Mouse (Mus musculus) forebrain, embryonic 14.5 days (tissue): ENCODE results near the gene Wrnip1. TPM values are rescaled to one million over a fixed set of nuclear protein-coding genes. Genes with fewer than 3 reads are reported as not detected.
"Not testable (repeated sequence)": the region's sequence is repeated elsewhere in the genome, so short reads cannot be mapped to it uniquely, and the experiment has no call there.

Source experiments
- ATAC-seq: fragments of 200-750 bp; cut with Nextera tagmentation; 2 replicates; pipeline ENCODE4 v1.8.0; 2017; ENCODE audit warnings: mild to moderate bottlenecking, moderate library complexity
- DNase-seq: peaks from one replicate; pipeline ENCODE4 v3.0.0-alpha.2; 2015; ENCODE audit warnings: low spot score
- H3K27ac ChIP-seq: fragments of 300-500 bp; sonication (generic); 2 replicates; pipeline ENCODE4 v1.5.1; 2014; ENCODE audit warnings: low read depth, mild to moderate bottlenecking, control low read depth, low read length, moderate library complexity
- H3K27me3 ChIP-seq: fragments of 300-500 bp; sonication (generic); replicated peaks from 2 replicates; pipeline ENCODE4 v1.6.1; 2014; ENCODE audit warnings: low read length, control low read depth, mixed read lengths; ENCODE audit not compliant: control insufficient read depth, insufficient read depth
- H3K36me3 ChIP-seq: fragments of 300-500 bp; sonication (generic); 2 replicates; pipeline ENCODE4 v1.6.1; 2014; ENCODE audit warnings: low read length, control low read depth; ENCODE audit not compliant: control insufficient read depth, insufficient read depth
- H3K4me1 ChIP-seq: fragments of 300-500 bp; sonication (generic); 2 replicates; pipeline ENCODE4 v1.6.1; 2014; ENCODE audit warnings: antibody characterized with exemption, low read length, control low read depth; ENCODE audit not compliant: control insufficient read depth, insufficient read depth
- H3K4me2 ChIP-seq: fragments of 300-500 bp; sonication (generic); 2 replicates; pipeline ENCODE4 v1.6.1; 2014; ENCODE audit warnings: mild to moderate bottlenecking, control low read depth, low read length
- H3K4me3 ChIP-seq: fragments of 300-500 bp; sonication (generic); 2 replicates; pipeline ENCODE4 v1.5.1; 2014; ENCODE audit warnings: low read depth, low read length, control low read depth
- H3K9ac ChIP-seq: fragments of 300-500 bp; sonication (generic); 2 replicates; pipeline ENCODE4 v1.6.1; 2014; ENCODE audit warnings: mild to moderate bottlenecking, low read length, control low read depth, moderate library complexity
- H3K9me3 ChIP-seq: fragments of 300-500 bp; sonication (generic); replicated peaks from 2 replicates; pipeline ENCODE4 v1.6.1; 2016; ENCODE audit warnings: low read length, control low read depth, mixed read lengths; ENCODE audit not compliant: control insufficient read depth
- whole genome bisulfite sequencing: fragments of 180-500 bp; shearing (Covaris S2); extraction: QIAGEN DNeasy Blood & Tissue Kit; methylation state at CpG from one replicate; pipeline ENCODE4 v1.1.7; 2014; 5-methylcytosine and 5-hydroxymethylcytosine counted together
- polyA plus RNA-seq: library from polyadenylated mRNA; unstranded; fragments of >200 nt; fragmentation: Nextera tagmentation; extraction: Ambion mirVana; gene quantifications from 2 replicates; pipeline ENCODE4 v1.2.1, GENCODE M21; 2014

The Wrnip1 gene
- polyA plus RNA-seq, 1 experiment from 2014 or later = 19.1 TPM

DNA sequence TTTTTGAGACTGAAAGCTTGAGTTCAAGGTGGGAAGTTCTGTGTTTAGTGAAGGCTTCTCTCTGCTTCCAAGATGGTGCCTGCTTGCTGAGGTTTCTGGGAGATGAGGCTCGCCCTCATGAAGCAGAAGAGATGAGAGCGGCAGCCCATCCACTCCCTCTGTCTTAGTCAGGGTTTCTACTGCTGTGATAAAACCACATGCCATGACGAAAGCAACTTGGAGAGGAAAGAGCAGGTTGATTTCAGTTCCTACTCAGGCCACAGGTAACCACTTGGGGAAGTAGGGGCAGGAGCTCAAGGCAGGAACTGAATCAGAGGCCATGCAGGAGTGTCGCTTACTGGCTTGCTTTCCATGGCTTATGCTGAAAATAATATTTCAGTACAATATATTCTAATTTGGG lies 66.4 kb downstream of the Wrnip1 start:
- H3K4me3 ChIP-seq, ATAC-seq, H3K36me3 ChIP-seq, H3K4me2 ChIP-seq, H3K27me3 ChIP-seq, DNase-seq, H3K27ac ChIP-seq, H3K9me3 ChIP-seq, H3K9ac ChIP-seq, H3K4me1 ChIP-seq: not testable (repeated sequence)
- 87% methylated on average over 4 of the region's 4 CpGs for WGBS

DNA sequence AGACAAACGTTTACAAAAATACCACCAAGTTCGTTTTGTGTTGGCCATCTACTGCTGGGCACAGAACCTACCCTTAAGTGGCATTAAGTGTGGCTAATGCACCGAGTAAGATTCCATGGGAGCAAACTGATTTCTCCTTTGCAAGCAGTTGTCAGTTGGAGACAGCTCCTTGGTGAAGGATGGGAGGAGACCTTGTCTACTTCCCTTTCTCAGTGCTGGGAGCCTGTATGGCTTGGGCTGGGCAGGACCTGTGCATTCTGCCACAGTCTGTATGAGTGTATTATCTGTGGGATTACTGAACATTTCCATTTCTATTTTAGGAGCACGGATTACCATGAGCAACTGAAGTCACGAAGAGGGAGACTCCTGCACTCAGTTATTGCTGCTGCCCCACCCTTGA lies 67.0 kb downstream of the Wrnip1 start:
- H3K9me3 ChIP-seq = no peaks in the 10 kb centered on the region
- no peak for ATAC-seq
- H3K36me3 ChIP-seq = no peaks in the 10 kb centered on the region
- no peak overlapping the region for H3K27ac ChIP-seq
- no peak overlapping the region for H3K4me2 ChIP-seq
- 83% methylated on average over 5 of the region's 5 CpGs for WGBS
- H3K4me3 ChIP-seq = no peak overlapping the region
- no peak for DNase-seq
- H3K27me3 ChIP-seq = no peaks in the 10 kb centered on the region
- no peaks in the 10 kb centered on the region for H3K4me1 ChIP-seq
- no peak overlapping the region for H3K9ac ChIP-seq

Other genes starting within 250 kb of the Wrnip1 start
- 0.07 TPM in 1 of 2 replicates, not detected in the other for gene Mylk4, start 18.1 kb upstream of the Wrnip1 start, polyA plus RNA-seq
- gene D930007J09Rik, start 811 bp downstream of the Wrnip1 start, polyA plus RNA-seq = not detected in 2 replicates
- 0.93 and 1.9 TPM in 2 replicates for gene Serpinb1a, start 49.1 kb downstream of the Wrnip1 start, polyA plus RNA-seq
- gene Serpinb1c, start 96.2 kb downstream of the Wrnip1 start, polyA plus RNA-seq = not detected in 2 replicates
- 1.3 and 1.8 TPM in 2 replicates for gene Serpinb6b, start 163.2 kb downstream of the Wrnip1 start, polyA plus RNA-seq
- 1.2 and 1.3 TPM in 2 replicates for gene Serpinb9, start 201.2 kb downstream of the Wrnip1 start, polyA plus RNA-seq
- 0.25 and 0.61 TPM in 2 replicates for gene Serpinb9b, start 225.4 kb downstream of the Wrnip1 start, polyA plus RNA-seq